Mouse (Mus musculus): ENCODE data around the gene Pcolce. TPM values are rescaled to one million over a fixed set of nuclear protein-coding genes. Genes with fewer than 3 reads are reported as not detected.

The Pcolce gene
- total and polyA plus RNA-seq, 3 experiments = 1,014 to 1,846 (median 1,197) TPM

GRCm38 (mm10) chr5:137596601-137597261 lies 16.9 kb downstream of the Pcolce start:
- no peak for DNase-seq

DNA sequence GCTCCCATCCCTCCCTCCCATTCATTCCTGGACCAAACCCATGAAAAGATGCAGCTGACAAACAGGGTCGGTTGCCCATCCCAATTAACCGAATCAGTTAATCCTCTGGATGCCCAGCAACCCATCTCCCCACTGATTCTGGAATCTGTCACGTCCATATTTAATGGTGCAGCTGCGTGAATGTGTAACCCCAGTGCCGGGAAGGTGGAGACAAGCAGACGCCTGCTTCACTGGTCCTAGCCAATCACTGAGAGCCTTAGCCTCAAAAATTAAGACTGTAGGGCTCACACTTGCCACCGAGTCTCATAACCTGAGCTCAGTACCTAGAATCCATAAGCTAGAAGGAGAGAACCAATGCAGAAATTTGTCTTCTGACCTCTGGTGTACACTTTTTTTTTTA lies 17.7 kb downstream of the Pcolce start:
- DNase-seq = no peak

DNA sequence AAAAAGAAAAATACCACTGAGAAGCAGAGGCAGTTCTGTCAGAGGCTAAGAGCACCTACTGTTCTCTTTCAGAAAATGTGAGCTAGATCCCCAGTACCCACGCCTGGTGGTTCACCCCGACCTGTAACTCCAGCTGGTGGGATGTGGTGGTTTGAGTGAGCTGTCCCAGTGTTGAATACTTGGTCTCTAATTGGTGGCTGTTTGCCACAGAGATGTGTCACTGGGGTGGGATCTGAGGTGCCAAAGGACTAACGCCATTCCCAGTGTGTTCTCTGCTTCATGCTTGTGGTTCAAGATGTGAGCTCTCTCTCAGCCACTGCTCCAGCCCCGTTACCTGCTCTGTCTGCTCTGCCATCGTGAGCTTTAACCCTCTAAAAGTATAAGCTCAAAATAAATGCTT lies 23.1 kb downstream of the Pcolce start:
- DNase-seq = no peak

GRCm38 (mm10) chr5:137584976-137585375 lies 28.6 kb downstream of the Pcolce start:
- DNase-seq = peak; percentile 82

GRCm38 (mm10) chr5:137583670-137584169 lies 29.9 kb downstream of the Pcolce start:
- DNase-seq = no peak

DNA sequence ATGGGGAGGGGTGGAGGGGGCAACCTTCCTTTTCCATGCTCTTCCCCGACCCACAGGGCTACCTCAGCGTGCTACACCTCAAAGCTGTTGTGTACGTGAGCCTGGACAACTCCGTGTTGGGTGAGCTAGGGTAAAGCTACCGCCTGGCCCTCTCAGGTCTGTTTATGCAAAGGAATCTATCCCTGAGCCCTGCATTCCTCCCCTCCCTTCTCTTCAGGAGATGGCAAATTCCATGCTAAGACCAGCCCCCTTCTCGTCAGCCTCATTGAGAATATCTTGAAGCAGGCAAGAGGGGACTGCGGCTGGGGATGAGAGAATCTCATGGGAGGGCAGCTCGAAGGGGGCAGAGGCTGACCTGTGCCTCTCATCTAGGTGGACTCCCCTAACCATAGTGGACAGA lies 30.9 kb downstream of the Pcolce start:
- DNase-seq = no peak

GRCm38 (mm10) chr5:137580246-137580645 lies 33.3 kb downstream of the Pcolce start:
- DNase-seq = peak; percentile 45

GRCm38 (mm10) chr5:137574470-137574901 lies 39.1 kb downstream of the Pcolce start:
- peak; percentile 67 for DNase-seq

DNA sequence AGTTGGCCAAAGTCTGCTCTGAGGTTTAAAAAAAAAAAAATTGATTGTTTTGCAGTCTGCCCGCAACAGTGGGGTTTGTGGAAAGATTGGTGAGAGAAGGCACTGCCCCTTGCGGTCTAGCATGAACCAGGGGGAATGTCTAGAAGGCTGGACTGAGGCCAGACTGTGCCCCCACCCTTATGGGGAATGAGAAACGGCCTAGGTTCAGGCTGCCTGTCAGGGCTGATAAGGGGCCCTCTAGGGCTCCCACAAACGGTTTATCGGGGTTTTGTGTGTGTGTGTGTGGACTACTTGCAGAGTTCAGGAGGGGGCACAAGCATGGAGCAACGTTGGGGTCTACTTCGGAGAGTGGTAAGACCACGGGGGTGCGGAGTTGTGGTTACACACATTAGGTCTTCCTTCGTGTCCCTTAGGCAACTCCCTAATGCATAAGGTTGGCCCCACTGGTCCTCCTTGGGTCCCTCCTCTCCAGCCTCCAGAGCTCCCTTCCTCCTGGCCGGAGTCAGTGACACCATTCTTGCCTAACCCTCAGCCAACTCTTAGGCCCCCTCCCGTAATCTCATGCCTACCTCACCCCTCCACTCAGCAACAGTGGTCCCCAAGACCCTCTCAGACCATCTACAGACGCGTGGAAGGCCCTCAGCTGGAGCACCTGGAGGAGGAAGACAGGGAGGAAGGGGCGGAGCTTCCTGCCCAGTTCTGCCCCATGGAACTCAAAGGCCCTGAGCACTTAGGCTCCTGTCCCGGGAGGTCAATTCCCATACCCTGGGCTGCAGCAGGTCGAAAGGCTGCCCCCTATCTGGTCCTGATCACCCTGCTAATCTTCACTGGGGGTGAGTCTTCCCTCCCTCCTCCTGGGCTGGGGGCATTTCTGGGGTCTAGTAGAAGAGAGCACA lies 42.6 kb downstream of the Pcolce start:
- DNase-seq = no peak

DNA sequence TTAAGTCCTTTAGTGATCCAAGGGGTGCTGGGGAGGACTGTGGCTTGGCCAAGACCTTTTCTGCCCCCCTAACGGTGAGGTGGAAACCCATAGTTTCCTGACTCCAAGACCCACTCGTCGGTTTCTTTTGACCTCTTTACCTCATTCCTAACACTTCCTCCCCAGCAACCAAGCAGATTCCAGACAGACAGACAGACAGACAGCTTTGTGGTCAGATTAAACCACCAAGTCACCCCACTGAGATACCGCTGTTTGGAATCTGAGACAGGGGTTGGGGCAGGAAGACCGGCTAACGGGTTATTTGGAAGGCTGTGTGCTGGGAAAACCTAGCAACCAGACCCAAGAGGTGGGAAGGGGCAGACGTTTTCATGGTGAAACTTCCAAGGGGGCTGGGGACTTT lies 43.4 kb downstream of the Pcolce start:
- no peak for DNase-seq

DNA sequence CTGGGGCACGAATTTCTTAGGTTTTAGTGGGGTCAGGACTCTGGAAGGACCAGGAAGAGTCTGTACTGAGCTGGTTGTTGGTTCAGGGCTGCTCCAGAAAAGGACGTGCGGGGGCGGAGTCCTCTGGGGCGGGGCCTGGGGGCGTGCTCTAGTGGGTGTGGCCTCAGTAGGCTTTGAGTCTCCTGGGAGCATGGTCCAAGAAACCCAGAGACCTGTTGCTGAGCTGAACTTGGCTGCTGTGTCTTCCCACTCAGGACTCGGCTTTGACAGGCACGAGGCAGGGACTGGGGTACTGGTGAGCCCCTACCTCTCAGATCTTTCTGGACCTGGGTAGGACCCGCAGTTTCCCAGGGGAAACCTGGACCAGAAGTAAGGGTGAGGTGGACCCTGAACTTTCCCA lies 43.9 kb downstream of the Pcolce start, which contains the start of gene Tfr2:
TSS of gene Tfr2 (plus strand) at position 176 of the 400 bp plus-strand sequence.
- DNase-seq = peak; percentile 77

- DNase-seq = no peak
These were observed 44.6 kb downstream of the Pcolce start for GRCm38 (mm10) chr5:137569031-137569430.

GRCm38 (mm10) chr5:137568223-137568798 lies 45.3 kb downstream of the Pcolce start:
- peak; percentile 50 for DNase-seq

GRCm38 (mm10) chr5:137566416-137566815 lies 47.2 kb downstream of the Pcolce start:
- DNase-seq = no peak

DNA sequence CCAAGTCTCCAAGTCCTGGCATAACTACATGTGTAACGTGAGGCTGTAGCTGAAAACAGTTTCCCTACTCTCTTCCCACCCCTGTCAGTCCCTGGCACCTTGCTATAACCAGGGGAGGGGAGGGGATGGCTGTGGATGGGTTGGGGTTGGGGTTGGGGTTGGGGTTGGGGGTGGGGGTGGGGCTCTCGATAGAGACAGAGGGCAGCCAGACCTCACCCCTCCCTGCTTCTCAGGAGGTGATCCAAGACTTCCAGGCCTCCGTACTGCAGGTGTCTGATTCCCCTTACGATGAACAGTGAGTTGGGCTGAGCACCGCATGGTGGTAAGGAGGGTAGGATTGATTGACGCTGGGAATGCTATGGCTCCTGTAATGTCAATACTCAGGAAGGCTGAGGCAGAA lies 47.8 kb downstream of the Pcolce start:
- no peak for DNase-seq

GRCm38 (mm10) chr5:137562965-137563364 lies 50.6 kb downstream of the Pcolce start:
- DNase-seq = no peak

DNA sequence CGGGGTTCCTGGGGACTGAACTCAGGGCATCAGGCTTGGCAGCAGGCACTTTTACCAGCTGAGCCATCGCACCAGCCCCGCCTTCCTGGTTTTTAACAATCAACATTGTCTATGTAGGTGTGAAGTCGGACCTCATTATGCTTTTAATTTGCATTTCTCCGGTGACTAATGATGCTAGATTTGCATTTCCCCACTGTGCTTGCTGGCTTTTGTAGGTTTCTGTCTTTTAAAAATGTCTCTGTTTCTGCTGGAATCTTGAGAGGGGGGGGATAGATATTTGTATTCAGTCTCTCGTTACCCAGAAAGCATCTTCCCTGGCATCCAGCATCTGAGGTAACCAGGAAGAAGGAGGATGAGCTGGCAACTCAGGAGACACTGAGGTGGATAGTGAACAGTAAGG lies 52.0 kb downstream of the Pcolce start:
- no peak for DNase-seq

Other genes starting within 250 kb of the Pcolce start
- gene Zan, start 136.7 kb downstream of the Pcolce start, total RNA-seq (2021) = not detected
- gene Zan, start 136.7 kb downstream of the Pcolce start, polyA plus RNA-seq (2012; rRNA removed) = 0.01 TPM in 2 replicates
- 10 to 100 TPM; 23.0 to 31.7 TPM for gene Pop7, start 111.3 kb downstream of the Pcolce start, total RNA-seq (2021)
- 46.9 and 48.7 TPM in 2 replicates for gene Pop7, start 111.3 kb downstream of the Pcolce start, polyA plus RNA-seq (2012; rRNA removed)
- 10 to 100 TPM; 25.4 to 31.0 TPM for gene Gigyf1, start 95.2 kb downstream of the Pcolce start, total RNA-seq (2021)
- 37.1 and 38.0 TPM in 2 replicates for gene Gigyf1, start 95.2 kb downstream of the Pcolce start, polyA plus RNA-seq (2012; rRNA removed)
- not detected for gene Epo, start 80.5 kb downstream of the Pcolce start, total RNA-seq (2021)
- gene Epo, start 80.5 kb downstream of the Pcolce start, polyA plus RNA-seq (2012; rRNA removed) = not detected in 2 replicates
- gene Gnb2, start 80.3 kb downstream of the Pcolce start, total RNA-seq (2021) = 100 to 1,000 TPM; 553 to 611 TPM
- 1,578 and 1,712 TPM in 2 replicates for gene Gnb2, start 80.3 kb downstream of the Pcolce start, polyA plus RNA-seq (2012; rRNA removed)
- 1 to 10 TPM; 2.8 to 5.2 TPM for gene Actl6b, start 60.3 kb downstream of the Pcolce start, total RNA-seq (2021)
- gene Actl6b, start 60.3 kb downstream of the Pcolce start, polyA plus RNA-seq (2012; rRNA removed) = 6.0 and 10.0 TPM in 2 replicates
- 1 to 10 TPM; 1.1 to 1.9 TPM for gene Tfr2, start 43.9 kb downstream of the Pcolce start, total RNA-seq (2021)
- 1.9 and 2.4 TPM in 2 replicates for gene Tfr2, start 43.9 kb downstream of the Pcolce start, polyA plus RNA-seq (2012; rRNA removed)
- gene Mospd3, start 12.7 kb downstream of the Pcolce start, total RNA-seq (2021) = 10 to 100 TPM; 45.4 to 54.1 TPM
- gene Mospd3, start 12.7 kb downstream of the Pcolce start, polyA plus RNA-seq (2012; rRNA removed) = 211 TPM in 2 replicates
- 1 to 10 TPM in 1 of 2 experiments, under 1 TPM in 1; 0.89 to 2.6 TPM for gene Fbxo24, start 15.2 kb upstream of the Pcolce start, total RNA-seq (2021)
- 2.5 and 3.3 TPM in 2 replicates for gene Fbxo24, start 15.2 kb upstream of the Pcolce start, polyA plus RNA-seq (2012; rRNA removed)
- 10 to 100 TPM; 27.9 to 31.7 TPM for gene Lrch4, start 15.3 kb upstream of the Pcolce start, total RNA-seq (2021)
- gene Lrch4, start 15.3 kb upstream of the Pcolce start, polyA plus RNA-seq (2012; rRNA removed) = 36.7 and 52.7 TPM in 2 replicates
- gene Gm20605, start 15.4 kb upstream of the Pcolce start, total RNA-seq (2021) = 1 to 10 TPM; 6.4 to 7.4 TPM
- 30.4 and 31.4 TPM in 2 replicates for gene Gm20605, start 15.4 kb upstream of the Pcolce start, polyA plus RNA-seq (2012; rRNA removed)
- gene Sap25, start 27.6 kb upstream of the Pcolce start, total RNA-seq (2021) = 10 to 100 TPM in 1 of 2 experiments, 1 to 10 TPM in 1; 3.0 to 14.8 TPM
- 81.3 and 84.6 TPM in 2 replicates for gene Sap25, start 27.6 kb upstream of the Pcolce start, polyA plus RNA-seq (2012; rRNA removed)
- gene Irs3, start 31.9 kb upstream of the Pcolce start, total RNA-seq (2021) = 10 to 100 TPM in 1 of 2 experiments, 1 to 10 TPM in 1; 9.6 to 14.2 TPM
- 18.9 and 32.8 TPM in 2 replicates for gene Irs3, start 31.9 kb upstream of the Pcolce start, polyA plus RNA-seq (2012; rRNA removed)
- 10 to 100 TPM; 29.2 to 37.6 TPM for gene Agfg2, start 70.9 kb upstream of the Pcolce start, total RNA-seq (2021)
- 73.7 and 85.2 TPM in 2 replicates for gene Agfg2, start 70.9 kb upstream of the Pcolce start, polyA plus RNA-seq (2012; rRNA removed)
- gene Nyap1, start 127.8 kb upstream of the Pcolce start, total RNA-seq (2021) = 1 to 10 TPM; 2.2 to 6.0 TPM
- 7.3 and 8.9 TPM in 2 replicates for gene Nyap1, start 127.8 kb upstream of the Pcolce start, polyA plus RNA-seq (2012; rRNA removed)
- 10 to 100 TPM; 82.9 to 89.9 TPM for gene Tsc22d4, start 131.9 kb upstream of the Pcolce start, total RNA-seq (2021)
- 123 and 136 TPM in 2 replicates for gene Tsc22d4, start 131.9 kb upstream of the Pcolce start, polyA plus RNA-seq (2012; rRNA removed)
- gene Ppp1r35, start 165.1 kb upstream of the Pcolce start, total RNA-seq (2021) = 10 to 100 TPM; 16.1 to 40.1 TPM
- gene Ppp1r35, start 165.1 kb upstream of the Pcolce start, polyA plus RNA-seq (2012; rRNA removed) = 61.5 and 83.6 TPM in 2 replicates
- gene Mepce, start 173.9 kb upstream of the Pcolce start, total RNA-seq (2021) = 10 to 100 TPM; 43.9 to 46.4 TPM
- gene Mepce, start 173.9 kb upstream of the Pcolce start, polyA plus RNA-seq (2012; rRNA removed) = 29.9 and 35.4 TPM in 2 replicates
- gene Zcwpw1, start 174.0 kb upstream of the Pcolce start, total RNA-seq (2021) = 1 to 10 TPM; 2.0 to 2.2 TPM
- gene Zcwpw1, start 174.0 kb upstream of the Pcolce start, polyA plus RNA-seq (2012; rRNA removed) = 0.38 and 0.56 TPM in 2 replicates
- 1 to 10 TPM; 1.8 to 4.7 TPM for gene Pilra, start 222.5 kb upstream of the Pcolce start, total RNA-seq (2021)
- gene Pilra, start 222.5 kb upstream of the Pcolce start, polyA plus RNA-seq (2012; rRNA removed) = 2.0 and 2.5 TPM in 2 replicates
- gene Pilrb1, start 244.3 kb upstream of the Pcolce start, total RNA-seq (2021) = 1 to 10 TPM; 1.5 TPM
- gene Pilrb1, start 244.3 kb upstream of the Pcolce start, polyA plus RNA-seq (2012; rRNA removed) = 0.69 and 1.3 TPM in 2 replicates

Measured in adrenal gland, adult 2 months (tissue).